Mouse (Mus musculus) liver, postnatal 0 days (tissue): Measurements from ENCODE around the gene Bloc1s4. TPM values are rescaled to one million over a fixed set of nuclear protein-coding genes. Genes with fewer than 3 reads are reported as not detected.

Source experiments
- ATAC-seq: fragments of 200-750 bp; cut with Nextera tagmentation; 2 replicates; pipeline ENCODE4 v1.8.0; 2017; ENCODE audit warnings: mild to moderate bottlenecking, moderate library complexity
- DNase-seq: peaks from one replicate; pipeline ENCODE4 v3.0.0-alpha.2; 2016
- H3K27ac ChIP-seq: fragments of 300-500 bp; sonication (generic); 2 replicates; pipeline ENCODE4 v1.5.1; 2014; ENCODE audit warnings: antibody characterized with exemption, moderate library complexity, mild to moderate bottlenecking, low read depth
- H3K27me3 ChIP-seq: fragments of 300-500 bp; sonication (generic); 2 replicates; pipeline ENCODE4 v1.6.1; 2014; ENCODE audit warnings: low read length, control low read depth, mixed read lengths; ENCODE audit not compliant: insufficient read depth
- H3K36me3 ChIP-seq: fragments of 300-500 bp; sonication (generic); replicated peaks from 2 replicates; pipeline ENCODE4 v1.6.1; 2014; ENCODE audit warnings: mild to moderate bottlenecking, control low read depth, low read length, moderate library complexity, mixed read lengths; ENCODE audit not compliant: insufficient read depth
- H3K4me1 ChIP-seq: fragments of 300-500 bp; sonication (generic); 2 replicates; pipeline ENCODE4 v1.6.1; 2014; ENCODE audit warnings: antibody characterized with exemption, mild to moderate bottlenecking, control low read depth; ENCODE audit not compliant: insufficient read depth
- H3K4me2 ChIP-seq: fragments of 300-500 bp; sonication (generic); 2 replicates; pipeline ENCODE4 v1.6.1; 2014; ENCODE audit warnings: low read depth, mild to moderate bottlenecking, low read length, moderate library complexity, mixed read lengths
- H3K4me3 ChIP-seq: fragments of 300-500 bp; sonication (generic); 2 replicates; pipeline ENCODE4 v1.5.1; 2014; ENCODE audit warnings: low read depth, low read length
- H3K9ac ChIP-seq: fragments of 300-500 bp; sonication (generic); replicated peaks from 2 replicates; pipeline ENCODE4 v1.6.1; 2014; ENCODE audit warnings: mild to moderate bottlenecking, moderate library complexity
- H3K9me3 ChIP-seq: fragments of 300-500 bp; sonication (generic); 2 replicates; pipeline ENCODE4 v1.6.1; 2016; ENCODE audit warnings: mild to moderate bottlenecking, control low read depth, low read length, mixed read lengths
- CTCF ChIP-seq: sonication (generic); IDR thresholded peaks from 2 replicates; pipeline ENCODE4 v1.5.1; 2016; ENCODE audit warnings: antibody characterized with exemption, low read depth
- EP300 ChIP-seq: IDR thresholded peaks from 2 replicates; pipeline ENCODE4 v1.6.1; 2016; ENCODE audit warnings: antibody characterized with exemption, low read depth, mild to moderate bottlenecking
- WGBS: fragments of 180-500 bp; shearing (Covaris S2); extraction: QIAGEN DNeasy Blood & Tissue Kit; methylation state at CpG from one replicate; pipeline ENCODE4 v1.1.7; 2014; ENCODE audit not compliant: insufficient replicate concordance; 5-methylcytosine and 5-hydroxymethylcytosine counted together
- polyA plus RNA-seq: library from polyadenylated mRNA; unstranded; fragments of >200 nt; fragmentation: Nextera tagmentation; extraction: Ambion mirVana; gene quantifications from 2 replicates; pipeline ENCODE4 v1.2.1, GENCODE M21; 2015

The Bloc1s4 gene
- polyA plus RNA-seq, 1 experiment from 2014 or later: 14.6 TPM

DNA sequence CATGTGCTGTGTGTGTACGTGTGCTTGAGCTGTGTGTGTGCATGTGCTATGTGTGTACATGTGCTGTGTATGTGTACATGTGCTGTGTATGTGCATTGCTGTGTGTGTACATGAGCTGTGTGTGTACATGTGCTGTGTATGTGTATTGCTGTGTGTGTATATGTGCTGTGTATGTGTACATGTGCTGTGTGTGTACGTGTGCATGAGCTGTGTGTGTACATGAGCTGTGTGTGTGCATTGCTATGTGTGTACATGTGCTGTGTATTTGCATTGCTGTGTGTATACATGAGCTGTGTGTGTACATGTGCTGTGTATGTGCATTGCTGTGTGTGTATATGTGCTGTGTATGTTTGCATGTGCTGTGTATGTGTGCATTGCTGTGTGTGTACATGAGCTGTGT lies 31.1 kb upstream of the Bloc1s4 start:
- Histone ChIP-seq H3K36me3 (no peaks in the 10 kb centered on the region), H3K9ac (no peak overlapping the region), H3K4me2 (no peak overlapping the region), H3K4me3 (no peak overlapping the region), H3K9me3 (no peaks in the 10 kb centered on the region), H3K4me1 (no peaks in the 10 kb centered on the region), H3K27me3 (no peaks in the 10 kb centered on the region), H3K27ac (no peak overlapping the region)
- DNase-seq (no peak), ATAC-seq (no peak)
- WGBS: 80% methylated on average over 2 of the region's 2 CpGs
- TF ChIP-seq EP300 (no peak), CTCF (no peak)

- H3K27ac ChIP-seq: no peak overlapping the region
- H3K9ac ChIP-seq: no peak overlapping the region
- H3K4me2 ChIP-seq: no peak overlapping the region
- no peaks in the 10 kb centered on the region for H3K36me3 ChIP-seq
- H3K4me3 ChIP-seq: no peak overlapping the region
- no peak for DNase-seq
- 78% methylated on average over 1 of the region's 2 CpGs for WGBS
- no peaks in the 10 kb centered on the region for H3K9me3 ChIP-seq
- no peak for TF ChIP-seq CTCF
- TF ChIP-seq EP300: no peak
- ATAC-seq: no peak
- no peaks in the 10 kb centered on the region for H3K27me3 ChIP-seq
- H3K4me1 ChIP-seq: no peaks in the 10 kb centered on the region; the same call in 1 of the 2 replicates
Measured at GRCm38 (mm10) chr5:36778901-36779300, 30.5 kb upstream of the Bloc1s4 start.

DNA sequence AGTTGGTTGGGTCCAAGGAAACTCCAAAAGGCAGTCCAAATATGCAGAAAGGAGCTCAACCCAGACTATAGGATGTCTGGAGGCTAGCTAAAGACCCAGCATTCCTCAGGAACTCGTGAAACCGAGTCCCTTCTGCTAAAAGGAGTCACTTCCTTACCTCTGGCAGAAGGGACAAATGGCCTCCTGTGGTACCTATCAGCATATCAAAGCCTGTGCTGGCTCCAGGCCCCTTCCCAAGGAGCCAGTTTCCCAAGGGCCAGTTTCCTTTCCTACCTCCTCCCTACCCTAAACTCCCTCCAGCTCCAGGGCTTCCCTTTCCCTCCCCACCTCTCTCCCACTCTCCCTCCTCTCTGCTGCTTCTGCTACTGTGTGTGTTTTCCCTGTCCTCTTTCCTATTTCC lies 28.7 kb upstream of the Bloc1s4 start:
- H3K4me3 ChIP-seq: no peak overlapping the region
- no peak overlapping the region for H3K4me2 ChIP-seq
- TF ChIP-seq EP300: no peak
- no peak for TF ChIP-seq CTCF
- 25% methylated on average over 2 of the region's 2 CpGs for WGBS
- no peaks in the 10 kb centered on the region for H3K9me3 ChIP-seq
- no peaks in the 10 kb centered on the region for H3K36me3 ChIP-seq
- DNase-seq (no peak), ATAC-seq (no peak)
- no peak overlapping the region for H3K27ac ChIP-seq
- H3K4me1 ChIP-seq: peaks cover 2% of the 10 kb centered on the region; the same call in 1 of the 2 replicates
- no peaks in the 10 kb centered on the region for H3K27me3 ChIP-seq
- H3K9ac ChIP-seq: no peak overlapping the region

GRCm38 (mm10) chr5:36776021-36776575 lies 27.6 kb upstream of the Bloc1s4 start:
- 48% methylated on average over 9 of the region's 9 CpGs for WGBS
- no peak for TF ChIP-seq EP300
- TF ChIP-seq CTCF: no peak
- H3K4me2 ChIP-seq: no peak overlapping the region
- no peak overlapping the region for H3K9ac ChIP-seq
- H3K4me3 ChIP-seq: no peak overlapping the region
- ATAC-seq: no peak
- H3K27me3 ChIP-seq: no peaks in the 10 kb centered on the region
- H3K9me3 ChIP-seq: no peaks in the 10 kb centered on the region
- H3K36me3 ChIP-seq: no peaks in the 10 kb centered on the region
- H3K27ac ChIP-seq: no peak overlapping the region
- no peak for DNase-seq
- H3K4me1 ChIP-seq: peaks cover 2% of the 10 kb centered on the region; the same call in 1 of the 2 replicates

DNA sequence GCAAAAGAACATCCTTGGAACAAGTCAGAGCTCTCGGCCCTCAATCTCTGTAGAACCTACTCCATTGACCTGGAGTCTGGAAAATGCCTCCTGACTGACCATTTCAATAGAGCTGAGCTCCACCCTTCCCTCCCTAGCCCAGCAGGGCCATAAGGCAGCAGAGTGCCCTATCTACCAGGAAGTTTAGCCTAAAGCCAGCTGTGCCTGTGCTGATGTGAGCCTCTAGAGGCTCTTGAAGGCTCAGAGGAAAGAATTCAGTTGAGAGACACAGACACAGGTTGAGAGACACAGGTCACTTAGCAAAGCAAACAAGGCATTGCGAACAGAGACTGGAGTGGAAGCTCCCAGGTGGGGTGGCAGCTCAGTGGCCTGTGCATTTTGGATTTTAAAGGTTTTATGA lies 26.9 kb upstream of the Bloc1s4 start:
- TF ChIP-seq CTCF: no peak
- TF ChIP-seq EP300: no peak
- WGBS: 76% methylated on average over 2 of the region's 2 CpGs
- H3K27me3 ChIP-seq: no peaks in the 10 kb centered on the region
- DNase-seq (no peak), ATAC-seq (no peak)
- no peak overlapping the region for H3K9ac ChIP-seq
- H3K27ac ChIP-seq: no peak overlapping the region
- H3K4me1 ChIP-seq: peaks cover 2% of the 10 kb centered on the region; the same call in 1 of the 2 replicates
- no peaks in the 10 kb centered on the region for H3K9me3 ChIP-seq
- no peak overlapping the region for H3K4me2 ChIP-seq
- H3K36me3 ChIP-seq: no peaks in the 10 kb centered on the region
- no peak overlapping the region for H3K4me3 ChIP-seq

- Histone ChIP-seq H3K4me3 (no peak overlapping the region), H3K27ac (no peak overlapping the region), H3K36me3 (no peaks in the 10 kb centered on the region), H3K4me2 (no peak overlapping the region), H3K27me3 (no peaks in the 10 kb centered on the region), H3K4me1 (peaks cover 2% of the 10 kb centered on the region; the same call in 1 of the 2 replicates), H3K9me3 (no peaks in the 10 kb centered on the region), H3K9ac (no peak overlapping the region)
- 80% methylated on average over 5 of the region's 5 CpGs for WGBS
- no peak for ATAC-seq
- DNase-seq: no peak
- TF ChIP-seq CTCF (no peak), EP300 (no peak)
Measured at GRCm38 (mm10) chr5:36772586-36772985, 24.1 kb upstream of the Bloc1s4 start.

DNA sequence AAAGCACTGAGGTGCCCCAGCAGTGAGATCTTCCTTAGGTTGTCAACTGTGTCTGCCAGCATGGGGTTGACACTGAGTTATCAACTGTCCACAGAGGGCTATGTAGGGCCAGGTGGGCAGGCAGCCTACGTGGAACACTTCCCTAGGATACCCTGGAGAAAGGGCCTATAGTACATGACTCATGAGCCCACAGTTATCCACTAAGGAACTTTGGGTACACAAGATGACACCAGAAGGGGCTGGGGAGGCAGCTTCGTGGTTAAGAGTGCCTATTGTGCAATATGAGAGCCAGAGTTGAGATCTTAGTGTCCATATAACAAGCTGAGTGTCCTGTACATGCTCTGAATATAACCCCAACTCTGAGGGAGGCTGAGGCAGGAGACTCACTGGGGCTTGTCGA lies 21.2 kb upstream of the Bloc1s4 start:
- no peaks in the 10 kb centered on the region for H3K9me3 ChIP-seq
- WGBS: 44% methylated on average over 3 of the region's 3 CpGs
- ATAC-seq (no peak), DNase-seq (no peak)
- H3K9ac ChIP-seq: no peak overlapping the region
- no peak overlapping the region for H3K4me2 ChIP-seq
- no peak overlapping the region for H3K27ac ChIP-seq
- H3K4me1 ChIP-seq: peaks cover 2% of the 10 kb centered on the region; the same call in 1 of the 2 replicates
- no peaks in the 10 kb centered on the region for H3K36me3 ChIP-seq
- TF ChIP-seq CTCF (no peak), EP300 (no peak)
- no peaks in the 10 kb centered on the region for H3K27me3 ChIP-seq
- H3K4me3 ChIP-seq: no peak overlapping the region
